Mouse (Mus musculus) adrenal gland, adult 8-10 months (tissue): Measurements from ENCODE around the gene Sirt7. TPM values are rescaled to one million over a fixed set of nuclear protein-coding genes. Genes with fewer than 3 reads are reported as not detected.

Experiments
- DNase-seq: peaks from one replicate; pipeline ENCODE4 v3.0.0; 2022
- total RNA-seq, 4 experiments: library from RNA; stranded (reverse); gene quantifications; 2 replicates each; pipeline ENCODE4 v1.2.4; 2022

Gene Sirt7
- total RNA-seq, 4 experiments from 2014 or later, result 61.1 to 97.1 (median 75.7) TPM

DNA sequence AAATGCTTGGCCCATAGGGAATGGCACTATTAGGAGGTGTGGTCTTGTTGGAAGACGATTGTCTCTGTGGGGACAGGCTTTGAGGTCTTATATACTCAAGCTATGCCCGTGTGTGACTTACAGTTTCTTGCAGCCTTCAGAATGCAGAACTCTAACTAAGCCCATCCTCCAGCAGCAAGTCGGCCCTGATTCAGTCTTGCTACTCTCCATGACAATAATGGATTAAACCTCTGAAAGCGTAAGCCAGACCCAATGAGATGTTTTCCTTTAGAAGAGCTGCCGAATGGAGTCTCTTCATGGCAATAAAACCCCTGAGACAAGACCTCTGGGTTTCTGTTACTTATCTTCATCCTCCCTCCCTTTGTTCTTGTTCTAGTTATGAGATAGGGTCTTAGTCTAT is 9.8 kb upstream of the Sirt7 start:
- no peak for DNase-seq

DNA sequence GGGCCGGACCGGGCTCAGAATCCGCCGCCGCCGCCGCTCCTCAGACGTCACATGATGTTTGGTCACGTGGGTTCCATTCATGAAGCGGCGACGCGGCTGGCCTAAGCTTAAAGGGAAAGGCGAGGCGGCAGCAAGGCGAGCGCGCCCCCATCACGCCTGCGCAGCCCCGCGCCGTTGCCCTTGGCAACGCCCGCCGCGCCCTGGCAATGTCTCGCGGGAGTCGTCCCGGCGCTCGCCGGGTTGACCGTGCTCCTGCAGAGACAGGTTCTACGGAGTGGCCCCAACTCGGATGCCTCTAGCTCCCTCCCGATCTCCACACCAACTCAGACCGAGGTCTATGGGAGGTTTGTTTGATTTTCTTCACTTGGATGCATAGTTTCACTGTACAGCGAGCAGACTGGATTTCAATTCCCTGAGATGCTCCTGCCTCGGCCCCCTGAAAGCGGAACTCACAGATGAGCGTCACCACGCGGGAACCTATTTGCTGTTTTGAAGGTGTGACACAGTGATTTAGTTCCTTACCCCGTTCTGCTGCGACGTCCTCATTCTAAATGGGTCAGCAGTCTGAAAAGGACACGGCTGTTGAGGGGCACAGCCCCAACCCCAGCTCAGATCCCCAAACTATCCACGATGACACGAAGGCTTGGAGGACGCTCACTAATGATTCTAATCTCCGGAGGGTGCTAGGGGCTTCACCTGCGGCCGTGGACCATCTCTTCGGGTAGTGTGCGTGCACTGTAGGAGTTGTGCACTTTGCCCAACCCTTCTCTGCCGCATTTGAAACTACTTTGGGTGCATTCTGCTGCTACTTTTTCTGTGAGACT is 8.7 kb upstream of the Sirt7 start, which contains the start of gene Mafg:
TSS of gene Mafg (minus strand) at position 81 of the 824 bp plus-strand sequence.
- peak; percentile 91 for DNase-seq

DNA sequence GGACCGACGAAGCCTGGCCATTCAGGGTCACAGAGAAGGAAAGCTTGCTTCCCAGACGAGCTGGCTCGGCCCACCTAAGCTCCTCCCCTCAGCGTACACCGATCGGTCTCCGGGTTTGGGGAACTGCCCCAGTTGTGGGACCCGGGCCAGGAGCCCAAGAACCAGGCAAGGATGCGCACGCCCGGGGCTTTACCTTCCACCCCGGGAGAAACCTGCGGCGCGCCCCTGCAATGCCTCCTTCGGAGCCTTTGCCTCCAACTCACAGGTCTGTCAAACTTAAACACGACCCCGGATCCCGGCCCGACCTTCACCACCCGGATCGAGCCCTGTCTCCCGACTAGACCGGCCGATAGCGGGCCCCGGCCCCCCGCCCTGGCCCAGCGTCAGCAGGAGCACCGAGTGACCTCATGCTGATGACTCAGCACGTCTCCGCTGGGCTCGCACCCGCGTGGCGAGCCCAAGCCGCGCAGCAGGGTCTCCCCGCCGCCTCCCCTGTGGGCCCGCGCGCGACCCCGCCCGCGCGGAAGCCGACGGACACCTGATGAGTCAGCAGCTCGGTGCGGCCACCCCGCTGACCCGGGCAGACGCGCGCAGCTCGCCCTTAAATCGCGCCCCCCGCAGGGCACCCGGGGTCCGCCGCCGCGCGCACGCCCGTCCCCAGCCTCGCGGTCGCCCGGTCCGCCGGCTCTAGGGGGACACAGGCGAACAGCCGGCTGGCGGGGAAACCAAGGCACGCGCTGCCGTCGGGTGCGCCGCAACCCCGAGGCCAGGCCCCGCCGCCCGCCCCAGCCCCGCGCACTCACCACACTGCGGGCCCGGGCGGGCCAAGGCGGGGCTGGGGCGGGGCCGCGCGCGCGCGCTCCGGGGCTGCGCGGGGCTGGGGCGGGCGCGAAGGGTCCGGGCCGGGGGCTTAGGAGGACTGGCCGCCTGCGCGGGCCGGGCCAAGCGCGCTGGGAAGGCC is 7.8 kb upstream of the Sirt7 start:
- DNase-seq, result peak; percentile 85

DNA sequence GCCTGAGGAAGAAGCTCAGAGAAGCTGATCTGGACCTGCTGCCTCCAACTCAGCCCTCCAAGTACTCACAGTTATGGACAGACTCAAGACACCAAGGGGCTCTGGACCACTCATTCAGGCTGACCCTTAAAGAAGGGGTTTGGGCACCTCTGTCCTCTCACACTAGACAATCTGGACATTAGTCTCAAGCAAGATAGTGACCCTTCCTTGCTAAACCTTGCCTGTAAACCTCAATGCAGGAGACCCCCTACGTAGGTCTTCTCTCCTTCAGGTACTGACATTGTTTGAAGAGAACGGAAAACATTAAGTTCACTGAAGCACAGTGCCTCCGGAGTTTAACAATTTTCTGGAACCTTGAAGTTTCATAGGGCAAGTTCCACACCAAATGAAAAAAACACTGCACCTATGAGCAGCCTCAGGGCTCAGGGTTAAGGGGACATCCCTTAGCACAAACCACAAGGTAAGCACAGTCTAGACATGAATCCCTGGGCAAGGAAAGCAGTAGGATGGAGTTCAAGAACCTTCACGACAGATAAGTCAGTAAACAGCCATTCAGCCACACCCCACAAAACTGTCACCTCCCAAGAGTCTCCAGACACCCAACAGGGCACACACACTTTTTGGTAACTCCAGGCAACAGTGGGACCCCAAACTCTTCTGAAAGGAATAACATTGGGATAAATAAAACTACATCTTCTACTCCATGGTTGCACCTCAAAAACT is 6.8 kb upstream of the Sirt7 start:
- DNase-seq, result no peak

DNA sequence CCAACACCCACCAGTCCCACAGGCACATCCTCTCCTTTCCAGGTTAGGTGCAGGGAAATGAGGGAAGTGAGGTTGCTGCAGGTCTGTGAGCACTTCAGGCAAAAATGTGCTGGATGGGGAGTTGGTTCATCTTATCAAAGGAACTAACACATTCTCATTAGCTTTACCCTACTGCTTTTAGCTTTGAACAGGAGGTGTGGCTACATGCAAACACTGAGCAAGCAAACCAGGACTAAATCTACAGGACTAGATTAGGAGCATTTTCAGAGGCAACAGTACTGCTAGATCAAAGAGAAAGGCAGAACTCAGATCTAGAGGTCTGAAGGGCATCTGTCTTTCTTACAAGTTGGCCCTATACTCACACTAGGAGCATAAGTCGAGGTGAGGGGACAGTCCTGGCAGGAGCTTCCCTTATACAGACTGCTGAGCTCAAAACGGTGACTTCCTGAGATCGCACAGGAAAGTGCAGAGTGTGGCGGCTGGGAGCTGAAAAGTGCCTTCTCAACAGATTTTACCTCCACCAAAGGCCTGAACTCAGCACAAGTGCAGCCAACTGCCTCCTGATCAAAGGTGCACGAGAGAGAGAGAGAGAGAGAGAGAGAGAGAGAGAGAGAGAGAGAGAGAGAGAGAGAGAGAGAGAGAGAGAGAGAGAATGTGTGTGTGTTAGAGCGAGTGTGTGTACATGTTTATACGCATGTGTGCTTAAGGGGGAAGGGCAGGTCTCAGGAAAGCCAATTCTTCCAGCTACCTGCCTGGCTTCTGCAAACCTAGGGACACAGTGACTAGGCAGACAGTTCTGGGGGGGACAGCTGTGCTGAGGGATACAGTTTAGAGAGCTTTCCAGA is 6.1 kb upstream of the Sirt7 start:
- DNase-seq, result no peak

DNA sequence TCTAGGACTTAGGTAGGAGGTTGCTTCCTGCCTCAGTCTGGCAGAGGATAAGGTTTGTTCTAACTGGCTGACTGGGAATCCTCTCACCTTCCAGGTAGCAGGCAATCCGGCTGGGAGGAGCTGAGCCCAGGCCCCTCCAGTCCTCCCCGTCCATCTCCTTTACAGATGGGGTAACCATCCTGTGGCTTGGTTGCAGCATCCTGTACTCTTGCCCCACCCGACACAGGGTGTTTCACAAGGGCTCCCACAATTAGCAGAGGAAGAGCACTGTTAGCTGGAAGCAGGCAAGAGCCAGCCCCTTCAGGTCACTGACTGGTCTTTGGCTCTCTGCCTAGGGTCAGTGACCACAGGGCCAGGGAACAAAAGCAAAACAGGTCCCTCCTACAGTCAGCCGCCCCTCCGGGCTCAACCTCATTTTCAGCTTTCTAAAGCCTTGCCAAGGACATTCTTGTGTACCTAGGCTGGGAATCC is 5.4 kb upstream of the Sirt7 start:
- DNase-seq, result no peak

DNA sequence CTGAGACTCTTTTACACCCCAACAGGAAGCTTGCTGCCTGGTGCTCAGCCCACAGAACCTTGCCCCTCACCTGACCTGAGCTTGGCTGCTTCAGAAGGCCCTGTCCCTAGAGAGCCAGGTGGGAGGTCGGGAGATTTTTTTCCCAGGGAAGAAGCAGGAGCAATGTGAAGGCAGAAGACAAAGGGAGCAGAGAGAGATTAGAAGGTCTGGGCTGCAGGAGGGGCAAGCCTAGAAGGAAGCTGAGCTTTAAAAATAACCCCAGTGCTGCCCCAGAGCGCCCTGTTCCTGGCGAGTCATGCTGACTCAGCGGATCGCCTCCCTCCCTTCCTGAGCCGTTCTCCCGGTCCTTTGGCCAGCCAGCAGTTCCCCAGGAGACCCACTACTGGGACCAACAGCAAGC is 4.9 kb upstream of the Sirt7 start:
- no peak for DNase-seq

DNA sequence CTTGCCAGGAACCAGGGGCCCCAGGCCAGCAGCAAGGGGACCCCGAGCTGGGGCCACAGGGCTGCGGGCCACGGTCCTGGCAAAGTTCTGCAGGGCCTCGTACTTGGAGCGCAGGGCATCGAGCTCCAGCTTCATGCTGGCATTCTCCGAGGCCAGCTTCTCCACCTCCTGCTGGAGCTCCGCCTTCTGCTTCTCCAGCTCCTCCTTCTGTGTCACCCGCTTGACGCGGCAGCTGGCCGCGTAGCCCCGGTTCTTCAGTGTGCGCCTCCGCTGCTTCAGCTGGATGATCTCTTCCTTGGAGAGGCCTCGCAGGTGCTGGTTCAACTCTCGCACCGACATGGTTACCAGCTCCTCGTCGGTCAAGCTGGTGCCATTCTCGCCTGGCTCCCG is 4.3 kb upstream of the Sirt7 start:
- no peak for DNase-seq

DNA sequence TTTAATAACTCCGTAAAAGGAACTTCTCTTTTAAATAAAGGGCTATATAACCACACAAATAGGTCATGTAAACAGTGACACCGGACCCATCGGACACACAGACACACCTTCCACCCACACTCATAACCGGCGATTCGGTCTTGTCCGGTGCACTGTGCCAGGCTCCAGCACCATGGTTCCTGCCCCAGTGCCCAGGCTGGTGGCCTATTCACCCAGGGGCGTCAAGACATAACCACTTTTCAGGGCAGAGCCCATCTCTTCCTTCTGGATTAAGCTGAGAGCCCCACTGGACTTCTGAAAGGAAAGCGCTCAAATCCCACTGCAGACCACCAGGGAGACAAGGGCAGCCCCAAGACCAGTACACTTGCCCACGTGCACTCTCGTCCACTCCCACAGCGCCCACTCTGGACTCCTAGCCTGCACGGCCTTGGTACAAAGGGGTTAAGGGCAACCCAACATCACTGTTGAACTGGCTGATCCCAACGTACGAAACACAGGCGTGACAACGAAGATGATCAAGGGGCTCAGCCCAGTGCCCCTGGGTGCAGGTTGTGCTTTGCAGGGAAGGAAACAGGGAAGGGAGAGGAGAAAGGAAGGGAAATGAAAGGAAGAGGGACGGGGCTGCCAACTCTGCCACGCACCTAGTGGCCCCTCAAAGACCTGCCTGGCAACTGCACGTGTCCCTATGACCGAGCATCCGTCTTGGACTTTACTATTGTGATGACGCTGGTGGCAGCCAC is 3.7 kb upstream of the Sirt7 start:
- DNase-seq, result no peak

DNA sequence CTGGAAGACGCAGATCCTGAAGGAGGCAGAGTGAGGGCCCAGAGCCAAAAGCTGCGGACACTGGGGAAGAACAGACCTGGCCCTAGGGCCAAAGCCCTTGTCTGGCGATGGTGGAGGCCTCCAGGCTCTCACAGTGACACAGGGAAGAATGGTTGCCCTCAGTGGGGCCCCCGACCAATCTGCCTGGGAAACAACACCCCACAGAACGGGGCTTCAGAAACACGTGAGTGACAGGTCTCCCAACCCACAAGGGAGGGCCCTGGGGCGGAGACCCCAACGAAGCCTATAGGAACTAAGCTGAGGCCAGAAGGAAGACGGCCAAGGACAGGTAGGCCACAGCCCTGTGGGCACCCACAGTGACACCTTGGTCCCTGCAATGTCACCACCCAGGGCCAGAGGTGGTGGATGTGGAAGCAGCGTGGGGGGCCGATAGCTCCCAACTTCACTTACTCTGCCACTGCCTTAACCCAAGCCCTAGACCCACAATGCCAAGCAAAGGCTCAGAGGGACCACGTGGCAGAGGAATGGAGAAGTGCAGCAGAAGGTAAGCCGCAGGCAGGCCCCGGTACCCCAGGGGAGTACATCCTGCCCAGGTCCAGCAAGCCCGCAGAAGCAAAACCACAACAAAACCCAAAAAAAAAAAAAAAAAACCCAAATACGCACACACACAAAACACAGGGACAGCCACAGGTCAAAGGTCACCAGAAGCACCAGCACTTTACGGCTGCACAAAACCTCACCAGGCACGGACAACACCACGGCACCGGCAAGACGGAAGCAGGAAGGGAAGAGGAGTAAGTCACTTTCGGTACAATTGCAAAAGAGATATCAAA is 2.6 kb upstream of the Sirt7 start:
- DNase-seq, result no peak

DNA sequence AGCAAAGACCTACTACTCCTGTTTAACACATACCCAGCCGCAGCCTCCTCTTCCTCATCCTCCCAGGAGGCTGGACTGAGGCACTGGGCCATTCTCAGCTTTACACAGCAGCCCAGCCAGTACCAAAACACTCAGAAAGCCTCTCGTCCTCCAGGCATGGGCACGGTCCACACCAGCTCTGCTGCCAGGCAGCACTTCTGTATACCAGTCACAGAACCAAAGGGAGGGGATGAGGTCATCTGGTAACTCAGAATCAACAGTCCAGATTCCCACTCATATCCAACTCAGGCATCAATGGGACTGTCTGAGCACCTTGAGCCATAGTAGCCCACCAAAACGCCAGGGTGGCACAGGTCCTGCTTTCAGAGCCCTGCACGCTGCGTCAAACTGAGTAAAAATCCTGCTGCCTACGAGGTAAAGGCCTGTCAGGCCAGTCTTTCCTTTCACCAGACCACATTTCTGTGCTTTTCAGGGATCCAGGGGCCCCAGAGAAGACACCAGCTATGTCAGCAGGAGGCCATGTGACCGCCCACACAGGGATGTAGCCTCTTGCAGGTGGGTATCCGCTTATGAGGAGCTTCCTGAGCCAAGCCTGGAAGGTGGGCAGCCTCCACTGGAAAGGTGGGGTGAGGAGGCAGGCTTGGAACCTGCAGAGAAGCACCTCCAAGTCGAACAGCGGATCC is 1.9 kb upstream of the Sirt7 start:
- no peak for DNase-seq

DNA sequence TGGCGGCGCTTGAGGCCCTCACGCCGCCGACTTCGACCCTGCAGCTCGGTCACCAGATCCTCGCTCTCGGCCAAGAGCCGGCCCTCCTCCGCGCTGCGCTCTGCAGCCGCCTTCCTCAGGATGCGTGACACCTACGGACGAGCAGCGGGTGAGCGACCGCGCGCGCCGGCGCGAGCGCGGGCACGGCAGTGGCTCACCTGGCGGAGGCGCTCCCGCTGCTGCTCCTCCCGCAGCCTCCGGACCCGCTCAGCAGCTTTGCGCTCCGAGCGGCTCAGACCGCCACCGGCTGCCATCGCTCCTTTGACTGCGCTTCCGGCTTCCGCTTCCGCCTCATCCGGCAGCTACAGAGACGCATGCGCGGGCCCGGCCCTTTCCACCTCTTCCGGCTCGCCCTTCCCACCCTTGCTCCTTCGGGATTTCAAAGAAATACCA is 344 bp downstream of the Sirt7 start:
- peak; percentile 79 for DNase-seq

DNA sequence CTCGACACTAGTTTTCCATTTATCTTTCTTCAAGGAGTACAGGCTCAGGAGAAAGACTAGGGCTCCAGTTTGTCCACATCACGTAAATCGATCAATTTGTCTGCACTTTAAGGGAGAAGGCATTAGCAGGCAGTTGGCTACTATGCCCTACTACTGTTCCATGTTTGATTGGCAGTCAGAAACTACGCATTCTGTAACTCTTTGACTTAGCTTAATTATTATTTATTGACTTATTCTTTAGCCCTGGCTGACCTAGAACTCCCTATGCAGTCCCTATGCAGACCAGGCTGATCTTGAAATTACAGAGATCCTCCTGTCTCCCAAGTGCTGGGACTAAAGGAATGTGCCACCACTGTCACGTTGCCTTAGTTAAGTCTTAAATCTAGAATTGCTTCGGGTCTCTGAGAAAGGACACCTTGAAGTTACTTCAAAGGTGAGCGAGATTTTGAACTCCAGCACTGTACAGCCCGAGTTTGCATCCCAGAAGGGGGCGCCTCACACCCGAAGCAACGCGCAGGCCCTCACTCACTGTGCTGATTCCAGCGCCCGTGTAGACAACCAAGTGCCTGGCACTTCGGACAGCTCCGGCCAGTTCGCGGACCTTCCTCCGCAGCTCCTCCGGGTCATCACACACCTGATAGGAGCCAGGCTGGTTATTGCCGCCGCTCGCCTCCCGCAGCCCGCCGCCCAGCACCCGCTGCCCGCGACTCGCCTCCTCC is 920 bp downstream of the Sirt7 start:
- DNase-seq, result no peak

DNA sequence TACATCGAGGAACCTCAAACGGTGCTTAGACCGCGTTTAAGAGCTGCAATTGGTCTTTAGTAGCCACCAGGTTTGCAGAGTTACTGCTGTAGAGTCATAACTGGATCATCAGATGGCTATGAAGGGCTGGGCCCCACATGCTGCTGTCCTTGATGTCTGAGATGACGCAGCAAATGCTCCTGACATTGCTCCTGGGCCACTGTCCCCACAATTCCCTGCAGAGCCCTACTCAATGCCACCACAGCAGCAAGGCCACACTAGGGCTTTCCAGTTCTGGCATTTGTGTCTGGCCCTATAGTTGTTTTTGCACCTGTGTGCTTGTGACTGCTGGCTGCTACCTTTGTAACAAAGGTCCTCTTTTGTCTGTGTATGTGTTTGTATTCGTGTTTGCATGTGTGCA is 2.2 kb downstream of the Sirt7 start:
- DNase-seq, result no peak

DNA sequence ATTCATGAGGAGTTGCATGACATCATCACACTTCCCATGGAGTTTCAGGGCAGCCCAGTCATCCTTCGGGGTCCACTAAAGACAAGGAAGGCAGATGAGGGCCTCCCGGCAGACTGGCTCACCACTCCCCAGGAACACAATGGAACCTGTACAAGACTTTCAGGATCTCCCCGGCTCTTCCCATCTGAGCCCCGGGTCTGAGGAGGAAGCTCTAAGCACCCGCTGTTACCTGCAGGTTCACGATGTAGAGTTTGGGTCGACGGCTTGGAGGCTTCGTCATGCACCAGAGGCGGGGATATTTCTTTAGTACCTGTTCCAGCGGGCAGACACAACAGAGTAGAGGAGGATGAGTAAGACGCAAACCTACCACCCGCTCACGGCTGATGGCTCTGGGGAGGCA is 4.8 kb downstream of the Sirt7 start:
- no peak for DNase-seq

DNA sequence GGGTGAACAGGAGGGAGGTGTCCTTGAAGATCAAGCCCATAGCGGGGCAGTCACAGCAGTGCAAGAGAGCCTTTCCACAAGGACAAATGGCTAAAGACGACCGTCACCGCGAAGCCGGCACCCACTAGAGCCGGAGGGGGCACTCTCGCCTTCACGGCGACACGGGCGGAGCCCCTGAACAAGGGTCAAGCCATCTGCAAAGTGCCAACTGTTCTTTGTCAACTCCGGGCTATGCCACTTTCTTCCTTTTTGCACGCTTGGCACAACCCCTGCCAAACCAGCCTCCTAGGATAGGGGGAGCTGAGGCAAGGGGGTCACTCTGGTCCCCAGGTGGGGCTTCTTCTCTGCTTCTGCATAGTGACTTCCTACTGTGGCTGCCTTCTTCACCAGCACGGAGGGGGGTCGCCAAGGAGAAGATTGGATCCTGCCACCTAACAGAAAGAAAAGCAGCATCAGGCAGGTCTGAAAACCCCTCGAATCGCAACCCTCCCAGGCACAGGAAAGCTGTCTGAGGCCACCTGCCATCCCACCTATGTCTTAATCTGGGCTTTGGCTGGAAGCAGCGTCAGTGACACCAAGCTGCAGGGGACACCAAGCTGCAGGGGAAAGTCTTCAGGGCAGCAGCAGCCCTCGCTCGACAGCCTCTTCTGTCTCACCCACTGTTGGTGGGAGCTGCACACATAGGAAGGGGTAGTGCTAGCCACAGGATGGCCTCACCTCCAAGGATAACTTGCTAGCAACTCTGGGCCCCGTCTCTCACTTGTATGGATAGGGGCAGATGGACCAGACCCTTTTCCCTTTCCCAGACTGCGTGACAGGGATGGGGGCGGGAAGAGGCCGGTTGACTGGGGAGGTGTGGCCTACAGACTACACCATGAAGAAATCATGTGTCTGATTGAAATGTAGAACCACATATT is 6.2 kb downstream of the Sirt7 start:
- DNase-seq, result no peak

DNA sequence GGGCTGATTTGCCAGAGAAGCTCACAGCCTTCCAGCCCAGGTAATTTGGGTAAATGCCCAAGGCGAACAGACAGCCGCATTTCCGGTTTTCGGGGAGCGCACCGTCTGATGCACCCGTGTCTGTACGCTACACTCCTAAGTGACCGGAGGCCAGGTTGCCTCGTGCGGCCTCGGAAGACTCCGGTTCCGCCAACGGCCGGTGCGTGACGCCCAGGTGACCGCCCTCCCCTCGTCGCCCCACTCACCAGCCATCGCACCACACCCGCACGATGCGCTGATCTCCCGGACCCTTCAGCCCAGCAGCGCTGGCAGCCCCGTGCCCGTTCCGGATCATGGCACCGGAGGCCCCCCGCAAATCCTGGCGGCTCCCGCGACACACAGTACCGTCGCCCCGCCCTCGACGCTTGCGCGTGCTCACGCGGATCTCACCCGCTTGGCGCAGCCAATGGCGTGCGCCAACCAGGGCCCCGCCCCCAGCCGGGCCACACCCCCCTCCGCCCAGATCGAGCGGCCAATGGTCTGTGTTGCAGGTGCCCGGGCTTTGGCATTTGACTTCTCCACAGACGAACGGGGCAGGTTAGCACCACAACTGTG is 7.4 kb downstream of the Sirt7 start, which contains the start of gene Pcyt2:
TSS of gene Pcyt2 (minus strand) at position 418 of the 594 bp plus-strand sequence.
- DNase-seq, result peak; percentile 92
